Mouse (Mus musculus): ENCODE measurements around the gene Arsg.

GRCm38 (mm10) chr11:109615286-109615685 is 142.1 kb downstream of the Arsg start:
- no peak for TF ChIP-seq CTCF (IDR thresholded peaks at IDR 0.05; ENCODE audit: borderline replicate concordance, extremely low read depth, insufficient read depth, insufficient read length)
- TF ChIP-seq POLR2A (IDR thresholded peaks at IDR 0.05; ENCODE audit: borderline replicate concordance, extremely low read depth, insufficient read depth, insufficient read length, poor library complexity, severe bottlenecking) = no peak
